Mouse (Mus musculus) fibroblast of lung, adult 2 months (primary cell): ENCODE data around the gene Nmnat2.

ENCODE experiments used
- DNase-seq: peaks from one replicate; pipeline ENCODE4 v3.0.0-alpha.2; 2011; ENCODE audit warnings: low read depth

Nmnat2 gene

DNA sequence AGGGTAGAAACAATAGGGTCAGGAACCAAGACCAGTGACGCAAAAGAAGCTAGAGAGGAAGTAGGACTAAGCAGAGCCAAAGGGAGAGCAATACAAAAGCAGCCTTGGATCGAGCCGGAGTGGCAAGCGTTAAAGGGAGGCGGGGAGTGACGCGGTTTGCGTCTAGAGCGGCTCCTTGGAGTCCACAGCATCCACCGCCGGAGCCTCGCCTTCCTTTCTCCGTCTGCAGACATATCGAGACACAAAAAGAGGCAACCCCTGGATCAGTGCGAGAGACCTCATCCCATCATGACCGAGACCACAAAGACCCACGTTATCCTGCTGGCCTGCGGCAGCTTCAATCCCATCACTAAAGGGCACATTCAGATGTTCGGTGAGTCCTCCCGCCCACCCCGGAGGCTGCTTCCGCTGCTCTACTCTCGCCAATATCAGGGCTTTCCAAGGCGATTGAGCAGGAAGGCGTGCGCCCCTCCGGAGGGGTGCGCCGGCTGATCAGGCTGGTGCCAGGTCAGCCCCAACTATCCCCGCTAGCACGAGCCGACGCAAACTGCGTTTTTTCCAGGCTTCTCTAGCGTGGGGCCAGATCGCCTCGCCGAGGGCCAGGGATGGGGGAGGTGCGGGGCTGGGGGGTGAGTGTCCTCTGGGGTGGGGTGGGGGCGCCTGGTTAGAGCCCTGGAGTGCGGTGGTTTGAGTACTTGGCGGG, at the start of gene Nmnat2:
Gene Nmnat2, plus strand, starts transcription at position 173 of the 703 bp plus-strand sequence.
- DNase-seq = no peak

- no peak for DNase-seq
Measured at GRCm38 (mm10) chr1:152913483-152914460, 41.0 kb upstream of the Nmnat2 start.

DNA sequence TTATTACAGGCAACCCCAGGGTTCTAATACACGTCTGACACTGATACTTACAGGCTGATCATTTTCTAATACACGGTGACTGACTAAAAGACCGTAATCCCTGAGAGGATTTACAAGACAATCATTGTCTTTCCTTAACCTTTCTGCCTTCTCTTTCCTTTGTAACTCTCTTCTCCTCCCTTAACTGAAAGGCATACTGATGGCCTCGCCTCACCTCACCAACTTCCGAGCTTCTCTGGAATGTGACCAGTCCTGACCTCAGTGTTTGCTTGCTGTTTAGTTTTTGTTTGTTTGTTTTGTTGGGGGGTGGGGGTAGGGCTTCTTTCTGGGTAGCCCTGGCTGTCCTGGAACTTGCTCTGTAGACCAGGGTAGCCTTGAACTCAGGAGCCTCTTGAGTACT, 39.0 kb upstream of the Nmnat2 start:
- no peak for DNase-seq

- no peak for DNase-seq
Measured at GRCm38 (mm10) chr1:152916936-152917335, 37.9 kb upstream of the Nmnat2 start.

DNA sequence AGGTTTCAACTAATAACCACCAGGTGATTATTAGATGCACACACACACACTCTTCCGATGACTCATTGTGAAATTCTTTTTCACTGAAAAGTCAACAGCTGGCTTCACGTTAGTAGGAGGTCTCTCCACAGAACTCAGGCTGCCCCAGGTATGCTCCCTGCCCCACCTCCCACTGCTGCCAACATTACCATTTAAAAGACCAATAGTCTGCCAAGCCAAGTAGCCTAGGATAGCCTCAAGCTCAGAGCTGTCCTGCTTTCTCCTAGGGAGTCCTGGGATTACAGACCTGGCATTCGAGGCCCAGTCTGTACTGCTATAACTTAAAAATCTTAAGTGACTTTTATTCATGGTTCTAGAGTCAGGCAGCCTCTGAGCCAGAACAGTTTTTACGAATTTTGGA, 37.2 kb upstream of the Nmnat2 start:
- DNase-seq = no peak

DNA sequence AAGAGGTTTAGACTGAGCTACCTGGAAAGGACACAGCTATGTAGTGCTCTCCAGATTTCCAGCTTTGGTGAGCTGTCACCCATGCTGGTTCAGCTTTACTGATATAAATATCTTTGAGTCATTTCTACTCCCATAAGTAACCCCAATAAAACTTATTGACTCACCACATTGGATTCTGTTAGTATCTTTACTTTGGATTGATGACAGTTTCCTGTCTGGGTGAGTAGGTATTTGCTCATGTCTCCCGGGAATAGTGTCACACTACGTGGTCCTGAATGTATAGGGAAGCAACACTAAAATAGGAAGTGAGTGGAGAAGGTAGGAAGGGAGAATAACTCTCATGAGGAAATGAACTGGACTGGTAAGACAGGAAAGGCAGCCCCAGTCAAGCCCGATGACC, 33.0 kb upstream of the Nmnat2 start:
- DNase-seq = no peak

DNA sequence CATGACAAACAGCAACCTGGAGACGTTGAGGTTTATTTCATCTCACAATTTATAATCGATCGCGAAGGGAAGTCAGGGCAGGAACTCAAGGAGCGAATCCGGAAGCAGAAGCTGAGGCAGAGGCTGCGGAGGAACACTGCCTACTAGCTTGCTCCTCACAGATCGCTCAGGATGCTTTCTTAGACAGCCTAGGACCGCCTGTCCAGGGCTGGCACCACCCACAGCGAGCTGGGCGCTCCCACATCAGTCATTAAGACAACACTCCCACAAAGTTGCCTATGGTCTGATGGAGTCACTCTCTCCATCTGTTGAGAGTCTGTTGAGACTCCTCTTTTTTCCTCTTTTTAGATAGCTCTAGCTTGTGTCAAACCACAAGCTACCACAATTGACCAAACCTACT, 20.8 kb upstream of the Nmnat2 start:
- no peak for DNase-seq

DNA sequence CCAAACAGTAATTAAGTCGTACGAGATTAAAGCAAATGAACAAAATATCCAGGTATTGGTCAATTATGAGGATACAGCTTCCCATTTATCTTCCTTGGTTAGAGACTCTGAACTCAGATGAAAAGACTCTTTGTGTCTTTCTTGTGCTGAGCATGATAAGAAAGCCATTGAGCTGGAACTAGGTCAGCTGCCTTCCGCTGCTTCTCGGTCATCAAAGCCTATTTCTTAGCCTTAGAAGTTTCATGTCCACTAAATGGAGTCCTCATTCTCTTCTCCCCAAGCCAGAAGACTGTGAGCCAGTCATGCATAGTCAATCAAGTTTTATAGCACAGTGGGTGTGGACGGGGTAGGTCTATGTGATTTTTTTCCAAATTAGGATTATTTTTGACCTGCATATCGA, 19.3 kb upstream of the Nmnat2 start:
- no peak for DNase-seq

DNA sequence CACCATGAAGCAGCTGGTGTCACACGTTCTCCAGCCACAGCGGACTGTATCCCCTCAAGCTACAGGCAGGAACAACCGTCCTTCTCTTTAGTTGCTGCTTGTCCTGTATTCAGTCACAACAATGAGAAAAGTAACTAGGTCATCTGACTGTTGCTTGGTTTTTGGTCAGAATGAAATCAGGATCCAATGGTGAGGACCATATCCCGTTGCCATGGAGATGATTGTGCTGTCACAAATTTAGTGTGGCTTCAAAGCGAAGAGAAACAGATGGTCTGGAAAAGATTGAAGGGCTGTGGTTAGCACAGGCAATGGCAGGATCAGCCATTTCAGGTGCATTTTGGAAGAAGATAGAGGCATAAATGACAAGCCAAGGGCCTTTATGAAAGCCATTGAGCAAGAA, 18.4 kb upstream of the Nmnat2 start:
- DNase-seq = no peak

GRCm38 (mm10) chr1:152942977-152943376, 11.8 kb upstream of the Nmnat2 start:
- DNase-seq = no peak

GRCm38 (mm10) chr1:152954167-152954566, 626 bp upstream of the Nmnat2 start:
- DNase-seq = peak; percentile 21

DNA sequence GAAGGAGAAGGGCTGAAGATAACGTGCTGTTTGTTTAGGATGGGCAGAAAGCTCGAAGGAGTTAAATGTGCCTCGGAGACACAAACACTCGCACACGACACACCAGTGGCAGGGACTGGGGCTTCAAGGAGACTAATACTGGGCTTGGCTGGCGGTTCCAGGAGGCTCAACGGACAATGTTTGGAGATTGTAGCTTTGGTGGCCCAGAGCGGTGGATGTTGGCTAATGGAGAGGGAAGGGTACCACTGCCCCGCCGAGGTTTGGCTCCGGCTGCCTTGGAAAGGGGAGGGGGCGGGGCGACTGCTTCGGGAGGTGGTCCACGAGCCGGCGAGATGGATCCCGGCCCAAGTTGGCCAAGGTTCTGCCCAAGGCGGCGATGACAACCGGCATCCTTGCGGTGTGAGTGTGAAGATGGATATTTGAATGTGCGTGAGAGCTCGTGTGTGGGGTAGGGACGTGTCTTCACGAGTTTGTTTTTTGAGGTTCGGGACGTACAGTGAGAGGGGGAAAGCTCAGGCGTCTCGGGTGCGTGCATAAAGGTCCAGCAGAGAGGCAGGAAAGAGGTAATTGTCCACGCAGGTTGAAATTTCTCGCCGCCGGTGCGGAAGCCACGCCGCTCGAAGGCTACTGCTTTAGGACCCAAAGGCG, 895 bp downstream of the Nmnat2 start:
- no peak for DNase-seq

GRCm38 (mm10) chr1:152956221-152956620, 1.4 kb downstream of the Nmnat2 start:
- DNase-seq = no peak

DNA sequence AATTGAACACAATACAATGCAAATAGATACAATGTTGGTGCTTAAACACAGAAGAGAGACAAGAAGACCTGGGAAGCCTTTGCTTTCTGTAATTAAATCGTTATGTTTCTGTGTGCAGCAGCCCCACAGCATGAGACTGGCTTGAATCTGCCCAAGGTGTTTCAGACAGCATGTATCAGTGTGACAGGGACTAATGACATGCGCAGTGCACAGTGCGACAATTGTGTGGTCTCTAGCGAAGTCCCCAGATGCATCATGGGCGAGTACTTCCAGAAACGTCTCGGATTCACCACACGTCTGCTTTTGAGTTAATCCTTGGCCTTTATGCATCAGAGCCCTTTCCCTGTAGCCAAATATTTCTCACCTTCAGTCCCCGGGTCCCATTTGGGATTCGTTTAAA, 9.6 kb downstream of the Nmnat2 start:
- no peak for DNase-seq

- DNase-seq = no peak
Measured at GRCm38 (mm10) chr1:152966222-152966621, 11.4 kb downstream of the Nmnat2 start.

DNA sequence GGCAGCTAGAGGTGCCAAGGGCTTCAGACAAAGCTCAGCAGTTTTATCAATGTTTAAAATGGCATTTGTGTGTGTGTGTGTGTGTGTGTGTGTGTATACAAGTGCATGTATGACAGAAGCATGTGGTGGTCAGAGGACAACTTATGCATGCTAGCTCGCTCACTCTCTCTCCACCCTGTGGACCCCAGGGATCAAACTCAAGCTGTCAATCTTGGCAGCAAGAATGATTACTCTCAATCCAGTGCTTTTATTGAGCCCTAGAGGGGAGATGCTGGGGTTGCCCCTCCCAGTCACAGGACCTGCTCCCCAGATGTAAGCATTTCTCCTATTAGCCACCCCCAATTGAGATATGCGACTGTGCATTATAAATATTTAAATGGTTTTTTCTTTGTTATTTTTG, 11.9 kb downstream of the Nmnat2 start:
- DNase-seq = no peak

DNA sequence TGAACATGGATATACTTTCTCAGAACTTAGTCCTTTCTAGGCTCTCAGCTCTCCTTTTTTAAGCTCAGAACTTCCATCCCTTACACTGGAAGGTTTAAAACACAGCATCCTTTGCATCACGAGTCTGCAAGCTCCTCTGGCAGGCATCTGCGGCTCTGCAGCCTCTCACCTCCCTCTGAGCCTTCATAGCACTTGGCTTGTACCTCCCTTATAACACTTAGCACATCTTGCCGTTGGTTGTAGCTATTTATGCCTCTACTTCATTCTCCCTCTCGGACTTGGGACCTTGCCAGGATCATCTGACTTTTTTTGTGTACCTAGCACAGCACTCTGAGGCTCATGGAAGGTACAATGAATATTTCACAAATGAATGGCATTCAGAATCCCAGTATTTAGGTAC, 14.3 kb downstream of the Nmnat2 start:
- DNase-seq = no peak

DNA sequence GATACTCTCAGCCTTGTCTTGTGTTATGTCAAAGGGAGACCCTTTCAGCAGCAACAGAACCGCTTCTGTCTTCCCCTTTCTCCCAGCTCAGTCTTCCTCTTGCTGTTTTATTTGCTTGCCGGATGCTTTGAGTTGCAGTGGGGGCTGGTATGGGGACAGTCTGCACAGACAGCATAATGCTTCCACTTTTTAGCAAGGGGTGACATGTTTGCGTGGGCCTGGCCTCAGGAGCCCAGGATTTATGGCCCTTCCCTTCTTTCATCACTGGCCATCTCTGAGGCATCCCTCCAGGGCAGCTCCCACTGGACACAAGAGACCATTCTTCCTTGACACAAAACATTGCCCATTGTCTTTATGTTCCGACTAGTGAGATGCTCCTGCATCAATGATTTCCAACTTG, 18.2 kb downstream of the Nmnat2 start:
- no peak for DNase-seq

- DNase-seq = no peak
Measured at GRCm38 (mm10) chr1:152973421-152973820, 18.6 kb downstream of the Nmnat2 start.

DNA sequence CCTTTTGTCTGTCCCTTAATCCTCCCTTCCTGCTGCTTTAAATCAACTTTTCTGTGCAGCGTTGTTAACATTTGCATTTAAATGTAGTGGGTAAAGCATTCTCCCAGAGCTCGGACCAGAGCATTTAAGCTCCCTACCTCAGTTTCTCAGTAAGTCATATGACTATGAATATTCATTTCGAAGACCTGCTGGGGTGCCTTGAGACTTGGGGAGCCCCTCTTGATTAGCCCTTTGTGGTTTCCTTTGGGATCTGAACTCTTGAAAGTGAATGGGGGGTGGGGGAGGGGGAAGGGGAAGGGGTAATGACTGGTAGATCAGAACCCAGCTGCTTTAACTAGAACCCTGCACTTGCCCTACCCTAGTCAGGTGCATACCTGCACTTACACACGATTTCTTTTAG, 19.1 kb downstream of the Nmnat2 start:
- DNase-seq = no peak

DNA sequence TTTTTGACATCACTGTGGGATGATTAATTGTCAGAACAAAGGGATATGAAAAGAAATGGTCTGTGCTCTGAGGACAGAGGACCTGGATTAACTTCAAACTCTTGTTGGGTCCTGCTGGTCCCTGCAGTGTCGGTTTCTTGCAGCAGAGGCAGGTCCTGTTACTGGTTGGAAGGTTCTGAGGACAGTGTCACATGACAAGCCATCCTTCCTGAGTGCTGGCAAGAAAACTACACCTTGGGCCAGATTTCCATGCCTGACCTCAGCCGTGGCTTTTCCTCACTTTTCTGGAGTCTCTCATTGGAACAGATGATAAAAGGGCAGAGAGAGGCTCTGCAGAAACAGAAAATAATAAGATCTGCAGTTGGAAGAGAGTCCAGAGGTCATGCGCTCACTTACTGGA, 20.4 kb downstream of the Nmnat2 start:
- no peak for DNase-seq

DNA sequence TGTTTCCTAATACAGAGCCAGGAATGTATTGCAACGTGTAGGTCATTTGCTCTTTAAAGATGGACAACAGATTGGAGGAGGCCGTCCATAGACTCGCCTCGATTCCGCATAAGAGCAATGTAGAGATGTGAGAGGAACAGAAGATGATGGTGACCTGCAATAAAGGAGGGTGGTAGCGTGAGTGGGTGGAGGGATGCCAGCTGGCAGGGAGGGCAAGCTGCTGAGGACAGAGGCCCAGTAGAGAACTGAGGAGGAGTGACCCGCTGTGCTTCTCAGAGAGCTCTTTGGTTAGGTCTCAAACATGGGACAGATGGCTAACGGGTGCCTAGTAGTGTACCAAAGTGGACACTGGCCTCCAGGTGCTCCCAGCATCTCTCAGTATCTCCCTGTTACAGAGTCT, 23.9 kb downstream of the Nmnat2 start:
- DNase-seq = no peak

GRCm38 (mm10) chr1:152983416-152983815, 28.6 kb downstream of the Nmnat2 start:
- no peak for DNase-seq
